Mouse (Mus musculus) CD4-positive, CD25-positive, alpha-beta regulatory T cell, adult 4 months (primary cell): ENCODE results near the gene Sumf2. TPM values are rescaled to one million over a fixed set of nuclear protein-coding genes. Genes with fewer than 3 reads are reported as not detected.

Source experiments
- ATAC-seq: one replicate; pipeline ENCODE4 v1.8.0; 2017
- polyA plus RNA-seq, 2 experiments: library from polyadenylated mRNA; unstranded; fragments of 100-300 nt; shearing (Covaris generic); gene quantifications; one replicate each; pipeline ENCODE4 v1.2.1; 2017

The Sumf2 gene
- polyA plus RNA-seq, 2 experiments from 2014 or later, result 24.8 to 36.4 TPM

GRCm38 (mm10) chr5:129908242-129908965, 61.6 kb downstream of the Sumf2 start, which contains the start of gene Nupr1l:
Gene Nupr1l, plus strand, starts transcription at chr5:129908540.
- ATAC-seq, result peak; percentile 83

- no peak for ATAC-seq
Measured at GRCm38 (mm10) chr5:129909147-129909546, 62.4 kb downstream of the Sumf2 start.

- ATAC-seq, result no peak
Measured at GRCm38 (mm10) chr5:129909591-129909990, 62.8 kb downstream of the Sumf2 start.

Other genes with a start within 250 kb of the Sumf2 start
- 1 to 10 TPM; 2.6 to 3.8 TPM for gene Zfp11, start 176.9 kb upstream of the Sumf2 start, polyA plus RNA-seq
- not detected for gene Sept14, start 138.5 kb upstream of the Sumf2 start, polyA plus RNA-seq
- 100 to 1,000 TPM; 104 to 138 TPM for gene Mrps17, start 131.5 kb upstream of the Sumf2 start, polyA plus RNA-seq
- 10 to 100 TPM; 64.4 to 83.3 TPM for gene Nipsnap2, start 121.9 kb upstream of the Sumf2 start, polyA plus RNA-seq
- gene Psph, start 59.5 kb upstream of the Sumf2 start, polyA plus RNA-seq, result 10 to 100 TPM; 46.4 to 64.2 TPM
- 100 to 1,000 TPM; 270 to 346 TPM for gene Chchd2, start 40.5 kb downstream of the Sumf2 start, polyA plus RNA-seq
- 1 to 10 TPM in 1 of 2 experiments, under 1 TPM in 1; 0.78 to 1.7 TPM for gene Zbed5, start 48.7 kb downstream of the Sumf2 start, polyA plus RNA-seq
- gene Phkg1, start 51.6 kb downstream of the Sumf2 start, polyA plus RNA-seq, result under 1 TPM; 0.33 to 0.67 TPM
- gene Nupr1l, start 61.6 kb downstream of the Sumf2 start, polyA plus RNA-seq, result under 1 TPM in 1 of 2 experiments, not detected in 1; 0.51 TPM
- gene Vkorc1l1, start 95.0 kb downstream of the Sumf2 start, polyA plus RNA-seq, result 1 to 10 TPM; 5.0 to 6.2 TPM
- gene Gusb, start 156.1 kb downstream of the Sumf2 start, polyA plus RNA-seq, result 10 to 100 TPM; 49.4 to 60.6 TPM
- gene Asl, start 182.3 kb downstream of the Sumf2 start, polyA plus RNA-seq, result 100 to 1,000 TPM; 102 to 103 TPM
- gene Crcp, start 182.3 kb downstream of the Sumf2 start, polyA plus RNA-seq, result 10 to 100 TPM; 60.0 to 75.7 TPM
- 1 to 10 TPM; 1.8 to 3.6 TPM for gene Tpst1, start 226.3 kb downstream of the Sumf2 start, polyA plus RNA-seq